Mouse (Mus musculus): Measurements from ENCODE around the gene Purb.

GRCm38 (mm10) chr11:6479231-6479630 is 3.5 kb upstream of the Purb start:
- TF ChIP-seq CTCF (IDR thresholded peaks at IDR 0.05; ENCODE audit: control insufficient read depth, insufficient read depth, insufficient read length): no peak
- TF ChIP-seq MAX (IDR thresholded peaks at IDR 0.05): no peak
- TF ChIP-seq USF1 (IDR thresholded peaks at IDR 0.05; ENCODE audit: low read depth): no peak
